Mouse (Mus musculus) lung, postnatal 25 days (tissue): ENCODE results near the gene Nupr1l.
A peak's percentile ranks its signal among the peaks of the same experiment; 100 is the strongest.

Experiments
- DNase-seq: peaks from one replicate; pipeline ENCODE4 v3.0.0; 2022; ENCODE audit warnings: low spot score

The Nupr1l gene

GRCm38 (mm10) chr5:129918065-129918651, 9.8 kb downstream of the Nupr1l start:
- DNase-seq = no peak

- DNase-seq = no peak
Observed at GRCm38 (mm10) chr5:129918752-129919151, 10.4 kb downstream of the Nupr1l start.

GRCm38 (mm10) chr5:129919320-129919719, 11.0 kb downstream of the Nupr1l start:
- DNase-seq = no peak

GRCm38 (mm10) chr5:129921972-129922371, 13.6 kb downstream of the Nupr1l start:
- no peak for DNase-seq

- DNase-seq = no peak
Observed at GRCm38 (mm10) chr5:129924820-129925452, 16.6 kb downstream of the Nupr1l start.

- no peak for DNase-seq
Observed at GRCm38 (mm10) chr5:129925933-129926332, 17.6 kb downstream of the Nupr1l start.

GRCm38 (mm10) chr5:129929924-129930855, 21.9 kb downstream of the Nupr1l start:
- peak; percentile 81 for DNase-seq

GRCm38 (mm10) chr5:129936941-129937340, 28.6 kb downstream of the Nupr1l start:
- DNase-seq = no peak

GRCm38 (mm10) chr5:129940281-129940680, 31.9 kb downstream of the Nupr1l start:
- no peak for DNase-seq

- DNase-seq = no peak
Observed at GRCm38 (mm10) chr5:129940736-129941494, 32.6 kb downstream of the Nupr1l start.

- DNase-seq = peak; percentile 98
Observed at GRCm38 (mm10) chr5:129941495-129942045, 33.2 kb downstream of the Nupr1l start, which contains the start of gene Vkorc1l1. Gene Vkorc1l1 (plus strand): TSS chr5:129941970.

GRCm38 (mm10) chr5:129942073-129942939, 34.0 kb downstream of the Nupr1l start:
- peak; percentile 16 for DNase-seq

GRCm38 (mm10) chr5:129943402-129943801, 35.1 kb downstream of the Nupr1l start:
- DNase-seq = no peak

- no peak for DNase-seq
Observed at GRCm38 (mm10) chr5:129947528-129948033, 39.2 kb downstream of the Nupr1l start.

- DNase-seq = no peak
Observed at GRCm38 (mm10) chr5:129952143-129952542, 43.8 kb downstream of the Nupr1l start.

GRCm38 (mm10) chr5:129954473-129955254, 46.3 kb downstream of the Nupr1l start:
- DNase-seq = no peak

- DNase-seq = no peak
Observed at GRCm38 (mm10) chr5:129955792-129956191, 47.5 kb downstream of the Nupr1l start.

GRCm38 (mm10) chr5:129963224-129963623, 54.9 kb downstream of the Nupr1l start:
- peak; percentile 17 for DNase-seq
